Mouse (Mus musculus) forebrain, embryonic 16.5 days (tissue): ENCODE measurements around the gene Pdzd2. TPM values are rescaled to one million over a fixed set of nuclear protein-coding genes. Genes with fewer than 3 reads are reported as not detected.
A peak's percentile ranks its signal among the peaks of the same experiment; 100 is the strongest.

ENCODE experiments used
- ATAC-seq: fragments of 200-750 bp; cut with Nextera tagmentation; 2 replicates; pipeline ENCODE4 v1.8.0; 2017; ENCODE audit warnings: mild to moderate bottlenecking, moderate library complexity
- H3K27ac ChIP-seq: fragments of 300-500 bp; sonication (generic); 2 replicates; pipeline ENCODE4 v1.5.1; 2014; ENCODE audit warnings: low read length, control low read depth
- H3K27me3 ChIP-seq: fragments of 300-500 bp; sonication (generic); replicated peaks from 2 replicates; pipeline ENCODE4 v1.6.1; 2014; ENCODE audit warnings: low read length; ENCODE audit not compliant: control insufficient read depth, insufficient read depth
- H3K36me3 ChIP-seq: fragments of 300-500 bp; sonication (generic); 2 replicates; pipeline ENCODE4 v1.6.1; 2014; ENCODE audit not compliant: control insufficient read depth, insufficient read depth
- H3K4me1 ChIP-seq: fragments of 300-500 bp; sonication (generic); replicated peaks from 2 replicates; pipeline ENCODE4 v1.6.1; 2014; ENCODE audit warnings: low read length; ENCODE audit not compliant: control insufficient read depth, insufficient read depth
- H3K4me2 ChIP-seq: fragments of 300-500 bp; sonication (generic); 2 replicates; pipeline ENCODE4 v1.6.1; 2014; ENCODE audit warnings: mild to moderate bottlenecking, low read length, control low read depth
- H3K4me3 ChIP-seq: fragments of 300-500 bp; sonication (generic); replicated peaks from 2 replicates; pipeline ENCODE4 v1.5.1; 2014; ENCODE audit warnings: mild to moderate bottlenecking, low read length, control low read depth
- H3K9ac ChIP-seq: fragments of 300-500 bp; sonication (generic); replicated peaks from 2 replicates; pipeline ENCODE4 v1.6.1; 2014; ENCODE audit warnings: low read depth, low read length, control low read depth
- H3K9me3 ChIP-seq: fragments of 300-500 bp; sonication (generic); 2 replicates; pipeline ENCODE4 v1.6.1; 2016; ENCODE audit warnings: low read length; ENCODE audit not compliant: control insufficient read depth
- WGBS: fragments of 180-500 bp; shearing (Covaris S2); extraction: QIAGEN DNeasy Blood & Tissue Kit; methylation state at CpG from one replicate; pipeline ENCODE4 v1.1.7; 2014; 5-methylcytosine and 5-hydroxymethylcytosine counted together
- polyA plus RNA-seq: library from polyadenylated mRNA; unstranded; fragments of >200 nt; fragmentation: Nextera tagmentation; extraction: Ambion mirVana; gene quantifications from 2 replicates; pipeline ENCODE4 v1.2.1, GENCODE M21; 2015

Pdzd2 gene
- polyA plus RNA-seq, 1 experiment from 2014 or later, result 8.1 TPM

DNA sequence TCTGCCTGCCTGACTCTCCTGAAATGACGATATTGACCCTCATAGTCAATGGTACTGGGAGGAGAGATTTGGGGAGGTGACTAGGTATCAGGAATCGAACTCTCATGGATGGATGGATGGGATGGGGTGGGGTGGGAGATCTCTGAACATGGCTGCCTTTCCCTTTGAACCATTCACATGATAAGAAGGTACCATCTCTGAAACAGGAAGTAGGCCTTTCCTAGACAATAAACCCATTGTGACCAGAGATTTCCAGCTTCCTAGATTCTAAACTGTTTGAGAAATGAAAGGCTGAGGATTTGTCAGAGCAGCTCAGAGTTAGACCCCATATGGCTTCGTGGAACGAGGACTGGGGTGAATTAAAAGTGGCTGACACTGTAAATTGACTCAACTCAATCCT is 232.2 kb downstream of the Pdzd2 start:
- no peak for ATAC-seq
- H3K27me3 ChIP-seq, result no peaks in the 10 kb centered on the region
- H3K36me3 ChIP-seq, result no peaks in the 10 kb centered on the region
- WGBS, result 78% methylated on average over 4 of the region's 4 CpGs
- no peak overlapping the region for H3K4me2 ChIP-seq
- H3K4me3 ChIP-seq, result no peak overlapping the region
- no peak overlapping the region for H3K9ac ChIP-seq
- no peaks in the 10 kb centered on the region for H3K9me3 ChIP-seq
- H3K27ac ChIP-seq, result no peak overlapping the region
- H3K4me1 ChIP-seq, result peaks cover 3% of the 10 kb centered on the region

DNA sequence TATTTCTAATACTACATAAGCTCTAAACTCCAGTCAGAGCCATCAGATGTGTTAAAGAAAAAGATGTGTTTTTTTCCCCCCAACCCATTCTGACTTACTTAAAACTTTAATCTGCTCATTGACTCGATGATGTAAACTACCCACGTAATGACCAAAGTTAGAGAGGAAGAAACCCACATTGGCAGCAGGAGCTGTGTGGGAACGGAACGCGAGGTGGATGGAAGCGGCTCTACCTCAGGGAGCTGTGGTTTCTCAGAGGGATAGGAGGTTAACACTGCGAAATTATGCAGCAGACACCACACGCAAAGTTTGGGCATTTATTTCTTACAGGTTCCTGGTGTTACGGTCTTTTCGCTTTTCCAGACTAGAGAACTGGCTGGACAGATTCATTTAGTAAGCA is 233.2 kb downstream of the Pdzd2 start:
- Histone ChIP-seq H3K27me3 (no peaks in the 10 kb centered on the region), H3K36me3 (no peaks in the 10 kb centered on the region), H3K4me2 (no peak overlapping the region), H3K27ac (no peak overlapping the region), H3K9ac (no peak overlapping the region), H3K4me1 (peaks cover 3% of the 10 kb centered on the region), H3K9me3 (no peaks in the 10 kb centered on the region), H3K4me3 (no peak overlapping the region)
- no peak for ATAC-seq
- 72% methylated on average over 10 of the region's 10 CpGs for WGBS

DNA sequence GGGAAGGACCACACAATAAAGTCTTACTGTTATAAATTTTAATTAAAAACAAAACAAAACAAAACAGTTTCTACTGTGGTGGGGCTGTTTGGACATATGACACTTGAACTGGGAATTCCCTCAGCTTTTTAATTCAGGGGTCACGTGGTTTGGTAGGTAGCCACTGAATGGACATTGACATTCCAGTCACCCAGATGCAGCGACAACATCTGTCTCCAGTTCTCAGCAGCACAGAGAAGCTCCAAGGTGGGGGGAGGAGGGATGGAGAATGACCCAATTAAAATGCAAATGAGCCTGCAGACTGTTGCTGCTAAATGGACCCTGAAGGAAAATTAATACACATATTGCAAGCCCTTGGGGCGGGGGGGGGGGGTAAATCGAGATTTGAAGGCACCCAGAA is 233.6 kb downstream of the Pdzd2 start:
- Histone ChIP-seq H3K9me3 (no peaks in the 10 kb centered on the region), H3K4me2 (no peak overlapping the region), H3K4me3 (no peak overlapping the region), H3K9ac (no peak overlapping the region), H3K4me1 (peaks cover 3% of the 10 kb centered on the region), H3K27ac (no peak overlapping the region), H3K36me3 (no peaks in the 10 kb centered on the region), H3K27me3 (no peaks in the 10 kb centered on the region)
- ATAC-seq, result no peak
- WGBS, result 35% methylated on average over 4 of the region's 4 CpGs

DNA sequence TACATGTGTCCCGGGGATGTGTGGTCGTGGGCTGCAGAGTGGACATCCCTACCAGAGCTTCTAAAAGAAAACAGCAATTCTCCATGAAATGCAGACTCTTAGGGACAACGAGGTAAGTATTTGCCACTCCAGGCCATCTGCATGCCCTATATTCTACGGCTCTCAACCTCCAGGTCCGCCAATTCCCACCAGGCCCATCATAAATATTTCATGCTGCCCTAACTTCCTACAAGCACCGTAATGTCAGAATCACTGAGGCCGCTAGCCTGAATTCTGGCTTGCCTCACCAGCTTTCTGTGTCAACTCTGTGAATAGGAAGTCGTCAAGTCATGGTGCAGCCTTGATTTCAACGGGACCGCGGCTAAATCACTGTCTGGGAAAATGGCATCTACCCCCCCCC is 234.2 kb downstream of the Pdzd2 start:
- ATAC-seq, result no peak
- WGBS, result 73% methylated on average over 11 of the region's 11 CpGs

DNA sequence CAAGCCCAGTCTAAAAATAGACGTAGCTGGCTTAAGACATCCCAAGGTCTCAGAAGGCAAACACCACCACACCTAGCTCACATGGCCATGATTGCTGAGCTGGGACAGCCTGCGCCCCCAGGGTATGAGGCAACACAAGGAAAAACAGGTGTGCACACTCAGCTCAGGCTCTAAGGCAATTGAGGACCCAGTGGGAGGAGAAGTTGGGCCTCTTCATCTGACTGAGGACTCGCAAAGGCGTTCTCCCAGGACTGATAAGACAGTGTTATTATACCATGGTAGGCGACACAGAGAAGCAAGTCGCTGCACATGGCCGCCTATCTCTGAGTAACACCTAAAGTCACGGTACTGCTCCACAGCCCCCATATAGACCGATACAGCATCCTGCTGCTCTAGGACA is 235.8 kb downstream of the Pdzd2 start:
- no peaks in the 10 kb centered on the region for H3K27me3 ChIP-seq
- no peak overlapping the region for H3K9ac ChIP-seq
- H3K4me2 ChIP-seq, result no peak overlapping the region
- 94% methylated on average over 9 of the region's 9 CpGs for WGBS
- H3K27ac ChIP-seq, result no peak overlapping the region
- H3K4me1 ChIP-seq, result peaks cover 3% of the 10 kb centered on the region
- H3K4me3 ChIP-seq, result no peak overlapping the region
- H3K9me3 ChIP-seq, result no peaks in the 10 kb centered on the region
- no peak for ATAC-seq
- H3K36me3 ChIP-seq, result no peaks in the 10 kb centered on the region

More for the DNA sequence above, 234.2 kb downstream of the Pdzd2 start:
- H3K4me1 ChIP-seq, result peaks cover 3% of the 10 kb centered on the region
- H3K27ac ChIP-seq, result no peak overlapping the region
- no peak overlapping the region for H3K4me2 ChIP-seq
- no peak overlapping the region for H3K9ac ChIP-seq
- H3K36me3 ChIP-seq, result no peaks in the 10 kb centered on the region
- no peaks in the 10 kb centered on the region for H3K27me3 ChIP-seq
- H3K9me3 ChIP-seq, result no peaks in the 10 kb centered on the region
- no peak overlapping the region for H3K4me3 ChIP-seq

DNA sequence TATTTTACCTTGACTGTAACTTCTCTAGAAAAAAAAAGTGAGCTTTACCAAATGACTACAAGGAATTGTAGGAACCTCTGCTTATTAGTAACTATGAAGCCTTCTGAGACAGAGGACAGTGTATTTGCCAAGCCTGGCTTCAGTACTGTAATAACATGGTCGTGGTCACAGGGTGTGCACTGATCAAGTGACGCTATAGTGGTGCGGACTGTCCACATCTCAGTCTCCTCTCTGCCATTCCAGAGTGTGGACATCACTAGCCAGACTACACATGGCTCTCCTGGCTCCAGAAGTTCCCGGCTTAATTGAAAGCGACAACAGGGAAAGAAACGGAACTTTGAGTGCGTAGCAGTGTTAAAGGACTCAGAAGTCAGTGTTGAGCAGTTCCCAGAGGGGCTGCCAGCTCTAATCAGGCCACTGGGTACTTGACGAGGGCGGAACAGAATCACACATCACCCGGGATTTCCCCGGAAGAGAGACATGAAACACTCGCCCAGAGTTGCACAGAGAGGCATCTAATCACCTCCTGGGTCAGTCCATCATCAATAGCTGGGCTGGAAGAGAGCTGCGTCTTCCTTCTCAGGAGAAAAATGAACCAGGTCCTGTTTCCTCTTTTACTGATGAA is 237.7 kb downstream of the Pdzd2 start:
- H3K4me3 ChIP-seq, result no peak overlapping the region
- no peak overlapping the region for H3K27ac ChIP-seq
- WGBS, result 58% methylated on average over 13 of the region's 13 CpGs
- H3K27me3 ChIP-seq, result no peaks in the 10 kb centered on the region
- H3K36me3 ChIP-seq, result no peaks in the 10 kb centered on the region
- H3K4me1 ChIP-seq, result peaks cover 3% of the 10 kb centered on the region
- ATAC-seq, result no peak
- H3K4me2 ChIP-seq, result no peak overlapping the region
- H3K9ac ChIP-seq, result no peak overlapping the region
- H3K9me3 ChIP-seq, result no peaks in the 10 kb centered on the region

DNA sequence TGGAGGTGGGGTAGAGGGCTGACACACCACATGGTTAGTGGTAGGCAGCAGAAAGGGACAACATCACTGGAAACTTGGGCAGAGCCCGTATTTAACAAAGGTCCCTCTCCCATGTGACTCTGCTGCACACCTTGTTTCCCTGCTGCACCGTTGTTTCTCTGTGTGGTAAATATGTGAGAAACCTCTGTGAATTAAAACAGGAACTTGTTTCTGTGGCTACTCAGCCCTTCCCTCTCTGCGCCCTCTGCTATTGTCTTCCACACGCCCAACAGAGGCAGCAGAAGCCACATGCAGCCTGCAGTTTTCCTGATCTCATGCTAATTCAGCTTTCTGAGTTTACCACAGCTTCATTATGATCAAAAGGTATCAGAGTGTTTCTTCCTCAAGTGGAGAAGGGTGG is 239.1 kb downstream of the Pdzd2 start:
- 45% methylated on average over 4 of the region's 4 CpGs for WGBS

DNA sequence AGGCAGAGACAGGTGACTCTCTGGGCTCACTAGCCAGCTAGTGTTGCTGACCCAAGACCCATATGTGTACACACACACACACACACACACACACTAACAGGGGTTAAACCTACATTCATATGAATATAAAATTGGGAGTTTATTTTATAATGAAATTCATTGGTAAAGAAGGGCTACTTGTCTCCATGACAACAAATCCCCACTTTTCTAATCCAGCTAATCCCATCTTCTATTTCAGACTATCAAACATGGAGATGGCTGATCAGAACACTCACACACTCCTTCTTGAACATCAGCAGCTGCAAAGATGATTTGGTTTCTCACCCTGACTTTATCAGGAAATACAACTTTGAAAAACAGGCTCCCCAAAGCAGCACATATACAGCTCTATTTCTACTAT is 245.6 kb downstream of the Pdzd2 start:
- ATAC-seq, result no peak
- no peaks in the 10 kb centered on the region for H3K36me3 ChIP-seq
- H3K27me3 ChIP-seq, result no peaks in the 10 kb centered on the region
- H3K4me3 ChIP-seq, result no peak overlapping the region
- no peaks in the 10 kb centered on the region for H3K9me3 ChIP-seq
- no peak overlapping the region for H3K4me2 ChIP-seq
- H3K27ac ChIP-seq, result no peak overlapping the region
- H3K9ac ChIP-seq, result no peak overlapping the region
- H3K4me1 ChIP-seq, result peaks cover 6% of the 10 kb centered on the region; the same call in 1 of the 2 replicates

More for the DNA sequence above, 239.1 kb downstream of the Pdzd2 start:
- no peak for ATAC-seq
- Histone ChIP-seq H3K27me3 (no peaks in the 10 kb centered on the region), H3K4me2 (no peak overlapping the region), H3K4me1 (no peaks in the 10 kb centered on the region; the same call in 1 of the 2 replicates), H3K9me3 (no peaks in the 10 kb centered on the region), H3K27ac (no peak overlapping the region), H3K9ac (no peak overlapping the region), H3K36me3 (no peaks in the 10 kb centered on the region), H3K4me3 (no peak overlapping the region)

DNA sequence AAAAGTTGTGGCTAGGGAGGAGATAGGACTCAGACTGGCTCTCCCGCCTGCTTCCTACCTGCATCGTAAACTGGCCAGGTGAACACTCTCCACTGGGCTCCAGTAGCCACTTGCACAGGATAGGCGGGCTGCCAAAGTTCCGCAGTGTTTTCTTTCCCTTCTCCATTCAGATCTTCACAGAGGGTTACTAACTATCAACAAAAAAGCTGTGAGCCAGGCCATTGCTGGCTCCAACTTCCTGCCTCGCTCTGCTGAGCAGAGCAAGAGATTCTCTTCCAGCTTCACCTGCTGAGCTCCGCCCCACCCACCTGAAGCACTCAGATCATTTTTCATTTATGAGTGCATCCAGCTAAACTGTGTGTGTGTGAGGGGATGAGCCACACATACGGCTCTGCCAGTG is 246.5 kb downstream of the Pdzd2 start:
- H3K27ac ChIP-seq, result no peak overlapping the region
- no peak overlapping the region for H3K9ac ChIP-seq
- H3K4me1 ChIP-seq, result peaks cover 6% of the 10 kb centered on the region; the same call in 1 of the 2 replicates
- H3K36me3 ChIP-seq, result no peaks in the 10 kb centered on the region
- H3K4me2 ChIP-seq, result no peak overlapping the region
- WGBS, result 60% methylated on average over 7 of the region's 7 CpGs
- no peak for ATAC-seq
- H3K4me3 ChIP-seq, result no peak overlapping the region
- H3K9me3 ChIP-seq, result no peaks in the 10 kb centered on the region
- no peaks in the 10 kb centered on the region for H3K27me3 ChIP-seq

DNA sequence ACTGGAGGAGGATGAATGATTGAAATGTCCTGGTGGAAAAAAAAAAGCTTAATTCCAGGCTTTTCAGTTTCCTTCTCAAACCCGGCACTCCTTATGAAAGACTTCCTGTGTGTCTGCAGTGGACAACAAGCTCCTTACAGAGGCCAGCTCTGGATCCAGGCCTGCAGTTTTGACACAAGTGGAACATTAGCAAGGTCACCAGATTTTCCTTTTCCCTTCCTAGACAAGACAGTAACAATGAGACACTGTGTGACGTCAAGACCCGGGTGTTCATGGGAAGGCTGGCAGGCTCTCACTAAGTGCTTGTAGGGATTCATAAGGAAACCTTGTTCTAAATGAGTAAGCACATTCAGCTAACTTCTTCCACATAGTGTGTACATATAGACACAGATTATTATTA is 248.8 kb downstream of the Pdzd2 start:
- WGBS, result 29% methylated on average over 3 of the region's 3 CpGs
- ATAC-seq, result peak; percentile 75
- Histone ChIP-seq H3K4me2 (no peak overlapping the region), H3K4me1 (peaks cover 6% of the 10 kb centered on the region; the same call in 1 of the 2 replicates), H3K4me3 (no peak overlapping the region), H3K9me3 (no peaks in the 10 kb centered on the region), H3K27ac (no peak overlapping the region), H3K9ac (no peak overlapping the region), H3K27me3 (no peaks in the 10 kb centered on the region), H3K36me3 (no peaks in the 10 kb centered on the region)
